ENCODE assay signal across 8 mouse cellular contexts in the genomic region with DNA sequence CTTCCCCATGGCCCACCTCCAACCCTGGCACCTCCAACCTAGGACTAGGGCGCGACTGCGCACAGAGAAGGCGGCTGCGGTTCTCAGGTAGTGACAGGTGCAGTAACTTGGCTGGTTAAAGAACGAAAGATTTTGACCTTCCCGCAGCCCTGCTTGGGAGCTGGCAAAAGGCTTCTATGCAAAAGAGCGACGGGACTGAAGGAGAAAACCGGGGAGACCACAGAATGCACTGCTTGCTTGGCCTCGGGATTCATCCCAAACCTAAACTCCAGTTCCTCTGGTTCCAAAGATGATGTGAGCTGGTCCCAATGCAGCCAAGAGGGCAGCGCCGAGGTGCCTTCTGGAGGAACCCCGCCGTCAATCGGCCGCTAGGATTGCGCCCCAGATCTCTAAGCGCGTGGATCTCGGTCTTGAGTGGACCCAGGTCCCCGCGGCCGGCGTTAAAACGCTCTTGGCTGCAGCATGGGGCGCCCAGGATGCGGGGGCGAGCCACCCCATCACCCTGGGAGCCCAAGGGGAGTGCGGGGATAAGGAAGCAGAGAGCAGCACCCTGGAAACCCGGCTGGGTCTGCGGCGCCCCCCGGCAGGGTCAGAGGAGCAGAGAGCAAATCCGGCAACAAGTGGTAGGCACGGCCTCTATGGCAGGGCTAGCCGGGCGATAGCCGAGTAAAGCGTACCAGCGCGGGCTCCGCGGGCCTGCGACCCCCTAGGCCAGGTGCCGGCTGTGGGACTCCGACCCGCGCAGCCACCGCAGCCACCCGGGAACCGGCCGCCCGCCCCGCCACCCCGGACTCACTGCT. TPM values are rescaled to one million over a fixed set of nuclear protein-coding genes. Genes with fewer than 3 reads are reported as not detected.
DNase-seq lines count a peak whose midpoint lies in the region; ATAC-seq and TF ChIP-seq lines count a peak whose summit lies in the region.

No protein-coding gene starts in this region.

- H3K4me3 ChIP-seq in heart, embryonic 12.5 days: peak overlapping the region; percentile 97
- peak overlapping the region; percentile 80 to 82 for H3K4me3 ChIP-seq in ES-E14 (ENCODE audit: insufficient read depth in 1 of 2, low read depth in 1 of 2, low read length in 2 of 2, poor library complexity in 1 of 2, severe bottlenecking in 1 of 2)
- H3K4me3 ChIP-seq in cortical plate, adult 2 months (ENCODE audit: insufficient read depth, low read length): peak overlapping the region; percentile 48

- H3K4me2 ChIP-seq in heart, embryonic 12.5 days: peak overlapping the region; percentile 94

- WGBS in heart, embryonic 12.5 days: 1% methylated on average over 56 of the region's 56 CpGs

- in situ Hi-C loops in ES-E14 (cut with MboI; ENCODE audit: low sequenced_read_pairs in 2 of 2, unreplicated experiment in 2 of 2): no loop called here

- peaks cover 9% of the 10 kb centered on the region for H3K4me1 ChIP-seq in heart, embryonic 12.5 days (replicated peaks)
- no peaks in the 10 kb centered on the region for H3K4me1 ChIP-seq in ES-E14 (ENCODE audit: control insufficient read depth in 2 of 2, insufficient read depth in 2 of 2, low read length in 2 of 2, poor library complexity in 1 of 2)
- peaks cover 5% of the 10 kb centered on the region for H3K4me1 ChIP-seq in cortical plate, adult 2 months (ENCODE audit: control insufficient read depth, insufficient read depth, low read length)

- H3K9ac ChIP-seq in heart, embryonic 12.5 days: peak overlapping the region; percentile 96
- peak overlapping the region; percentile 85 for H3K9ac ChIP-seq in ES-E14 (ENCODE audit: insufficient read depth, low read depth, low read length, poor library complexity, severe bottlenecking)

- no peak for TF ChIP-seq CTCF in cortical plate, adult 2 months (IDR thresholded peaks at IDR 0.05; ENCODE audit: extremely low read depth, insufficient read depth, low read length)

- peaks cover 19% of the 10 kb centered on the region for H3K36me3 ChIP-seq in heart, embryonic 12.5 days
- H3K36me3 ChIP-seq in ES-E14 (ENCODE audit: control insufficient read depth, insufficient read depth, low read length, poor library complexity, severe bottlenecking): 0 out of 2 replicates have a peak, but pooled peaks cover 2% of the 10 kb centered on the region

- ATAC-seq in heart, embryonic 12.5 days (ENCODE audit: insufficient number of reproducible peaks, low FRiP score): peak; percentile 78
- peak; percentile 23 for ATAC-seq in granulocyte monocyte progenitor cell, adult 5-6 weeks (replicated peaks; ENCODE audit: poor library complexity, severe bottlenecking)
- peak; percentile 15 for ATAC-seq in megakaryocyte progenitor cell, adult 5-6 weeks (replicated peaks; ENCODE audit: poor library complexity)

- no peaks in the 10 kb centered on the region for H3K27me3 ChIP-seq in heart, embryonic 12.5 days (replicated peaks)

- no peak for DNase-seq in heart, adult 8-10 months (ENCODE audit: low spot score)
- no peak for DNase-seq in ES-E14 (ENCODE audit: low read depth, low spot score)
- peak; percentile 17 for DNase-seq in layer of hippocampus, adult 9-11 months
- DNase-seq in testis, postnatal 10 days (ENCODE audit: low spot score): peak; percentile 46

- H3K27ac ChIP-seq in heart, embryonic 12.5 days (ENCODE audit: poor library complexity, severe bottlenecking): peak overlapping the region; percentile 60
- no peak overlapping the region for H3K27ac ChIP-seq in ES-E14 (ENCODE audit: insufficient read depth, low read depth, low read length, poor library complexity, severe bottlenecking)
- H3K27ac ChIP-seq in cortical plate, adult 2 months (ENCODE audit: insufficient read depth, low read length): no peak overlapping the region

- TF ChIP-seq POLR2A in cortical plate, adult 2 months (IDR thresholded peaks at IDR 0.05; ENCODE audit: extremely low read depth, insufficient read depth, low read length): no peak

- H3K9me3 ChIP-seq in heart, embryonic 12.5 days (replicated peaks): no peaks in the 10 kb centered on the region
- no peaks in the 10 kb centered on the region for H3K9me3 ChIP-seq in ES-E14 (ENCODE audit: control insufficient read depth, insufficient read depth, low read depth, low read length)

TF ChIP-seq in ES-E14, 5 proteins besides CTCF, POLR2A, EP300 and RAD21:
- no peak for TF ChIP-seq HCFC1 (IDR thresholded peaks at IDR 0.05; ENCODE audit: borderline replicate concordance, insufficient read depth, low read length)
- TF ChIP-seq CHD2 (IDR thresholded peaks at IDR 0.05; ENCODE audit: low read depth, low read length): no peak
- no peak for TF ChIP-seq ZC3H11A (IDR thresholded peaks at IDR 0.05; ENCODE audit: borderline replicate concordance, low read depth, low read length)
- no peak for TF ChIP-seq ZNF384 (IDR thresholded peaks at IDR 0.05; ENCODE audit: low read depth, low read length)
- no peak for TF ChIP-seq MAFK (IDR thresholded peaks at IDR 0.05; ENCODE audit: insufficient read depth, low read depth, low read length)
TF ChIP-seq in ES-E14: peak in this region for 0.

RNA-seq across cellular contexts. Expression of a gene that starts 0.6 kb away (rescaled TPM):
- 98.4 and 107 TPM in 2 replicates for polyA plus RNA-seq in heart, embryonic 12.5 days (2016; fragmentation: Nextera tagmentation; extraction: Ambion mirVana)
- 100 to 1,000 TPM; 115 to 126 (median 124) TPM for total RNA-seq in heart, adult 8-10 months (2022)
- 182 and 232 TPM in 2 replicates for total RNA-seq in ES-E14 (2012; rRNA removed)
- 117 and 123 TPM in 2 replicates for polyA plus RNA-seq in cortical plate, adult 2 months (2012; rRNA removed)
- 68.4 and 74.4 TPM in 2 replicates for total RNA-seq in granulocyte monocyte progenitor cell, adult 5-6 weeks (2014; fragmentation: Nextera tagmentation)
- total RNA-seq in granulocyte monocyte progenitor cell, adult 5-6 weeks (2017): 89.9 and 152 TPM in 2 replicates
- 79.0 and 81.3 TPM in 2 replicates for total RNA-seq in megakaryocyte progenitor cell, adult 5-6 weeks (2015)
- 119 and 129 TPM in 2 replicates for total RNA-seq in megakaryocyte progenitor cell, adult 5-6 weeks (2017)

RNA-seq across cellular contexts. Expression of a gene that starts 20.0 kb away (rescaled TPM):
- 16.0 and 16.6 TPM in 2 replicates for polyA plus RNA-seq in heart, embryonic 12.5 days (2016; fragmentation: Nextera tagmentation; extraction: Ambion mirVana)
- 10 to 100 TPM; 23.4 to 25.1 (median 23.9) TPM for total RNA-seq in heart, adult 8-10 months (2022)
- total RNA-seq in ES-E14 (2012; rRNA removed): 20.7 and 20.8 TPM in 2 replicates
- 25.2 and 27.7 TPM in 2 replicates for polyA plus RNA-seq in cortical plate, adult 2 months (2012; rRNA removed)
- total RNA-seq in granulocyte monocyte progenitor cell, adult 5-6 weeks (2014; fragmentation: Nextera tagmentation): 19.1 and 21.0 TPM in 2 replicates
- 22.1 and 25.3 TPM in 2 replicates for total RNA-seq in granulocyte monocyte progenitor cell, adult 5-6 weeks (2017)
- 16.1 and 18.4 TPM in 2 replicates for total RNA-seq in megakaryocyte progenitor cell, adult 5-6 weeks (2015)
- 19.5 and 22.4 TPM in 2 replicates for total RNA-seq in megakaryocyte progenitor cell, adult 5-6 weeks (2017)

RNA-seq across cellular contexts. Expression of a gene that starts 49.2 kb away (rescaled TPM):
- polyA plus RNA-seq in heart, embryonic 12.5 days (2016; fragmentation: Nextera tagmentation; extraction: Ambion mirVana): 0.21 and 0.43 TPM in 2 replicates
- total RNA-seq in heart, adult 8-10 months (2022): not detected
- total RNA-seq in ES-E14 (2012; rRNA removed): 0.26 and 0.40 TPM in 2 replicates
- polyA plus RNA-seq in cortical plate, adult 2 months (2012; rRNA removed): 0.72 and 0.79 TPM in 2 replicates
- total RNA-seq in granulocyte monocyte progenitor cell, adult 5-6 weeks (2014; fragmentation: Nextera tagmentation): not detected in 2 replicates
- total RNA-seq in granulocyte monocyte progenitor cell, adult 5-6 weeks (2017): not detected in 2 replicates
- not detected in 2 replicates for total RNA-seq in megakaryocyte progenitor cell, adult 5-6 weeks (2015)
- not detected in 2 replicates for total RNA-seq in megakaryocyte progenitor cell, adult 5-6 weeks (2017)

Comparison
In these comparisons a context has a peak if more than half of its experiments do, and no peak if none do; other contexts are left out.
1. ATAC-seq: peak in every context shown above with its lines; median percentile 78 in heart, embryonic 12.5 days; 23 in granulocyte monocyte progenitor cell, adult 5-6 weeks; 15 in megakaryocyte progenitor cell, adult 5-6 weeks.
2. DNase-seq: peak in layer of hippocampus, adult 9-11 months (single experiment) and testis, postnatal 10 days (single experiment); none in heart, adult 8-10 months (single experiment) and ES-E14 (single experiment).
3. Peak in every context shown above with its lines, with median percentiles within 50 percentile points of each other: H3K4me3 ChIP-seq.